Mouse (Mus musculus): Measurements from ENCODE around the gene Rrh.
"Not testable (repeated sequence)": the region's sequence is repeated elsewhere in the genome, so short reads cannot be mapped to it uniquely, and the experiment has no call there.

Rrh gene

DNA sequence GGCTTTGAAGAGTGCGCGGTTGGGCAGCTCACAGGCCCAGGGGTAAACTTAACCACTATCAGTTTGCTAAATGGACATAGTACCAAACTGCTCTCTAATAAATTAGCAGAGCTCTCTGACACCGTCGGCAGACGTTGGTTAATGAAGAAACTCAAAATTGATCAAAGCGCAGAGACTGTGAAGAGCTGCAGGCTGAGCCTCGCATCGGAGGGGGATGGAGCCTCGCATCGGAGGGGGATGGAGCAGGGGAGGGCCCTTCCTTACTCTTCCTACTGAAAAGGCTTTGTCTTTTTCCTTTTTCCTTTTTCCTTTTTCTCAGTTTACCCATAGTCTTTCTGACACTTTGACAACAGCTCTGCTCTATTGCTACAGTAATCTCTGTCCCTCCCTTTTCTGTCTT lies 41.0 kb downstream of the Rrh start:
- no peak for DNase-seq

- DNase-seq = no peak
These were observed 51.2 kb downstream of the Rrh start for GRCm38 (mm10) chr3:129771210-129771609.

GRCm38 (mm10) chr3:129766971-129767794 lies 55.2 kb downstream of the Rrh start:
- no peak for DNase-seq

GRCm38 (mm10) chr3:129766106-129766505 lies 56.3 kb downstream of the Rrh start:
- no peak for DNase-seq

- DNase-seq = not testable (repeated sequence)
These were observed 64.8 kb downstream of the Rrh start for GRCm38 (mm10) chr3:129757599-129757998.

GRCm38 (mm10) chr3:129754650-129755604 lies 67.5 kb downstream of the Rrh start, which contains the start of gene Egf:
Gene Egf, minus strand, starts transcription at chr3:129755316.
- no peak for DNase-seq

Data from thymus, postnatal 36 days (tissue).